8 mouse cellular contexts compared by ENCODE assay signal in the genomic region with DNA sequence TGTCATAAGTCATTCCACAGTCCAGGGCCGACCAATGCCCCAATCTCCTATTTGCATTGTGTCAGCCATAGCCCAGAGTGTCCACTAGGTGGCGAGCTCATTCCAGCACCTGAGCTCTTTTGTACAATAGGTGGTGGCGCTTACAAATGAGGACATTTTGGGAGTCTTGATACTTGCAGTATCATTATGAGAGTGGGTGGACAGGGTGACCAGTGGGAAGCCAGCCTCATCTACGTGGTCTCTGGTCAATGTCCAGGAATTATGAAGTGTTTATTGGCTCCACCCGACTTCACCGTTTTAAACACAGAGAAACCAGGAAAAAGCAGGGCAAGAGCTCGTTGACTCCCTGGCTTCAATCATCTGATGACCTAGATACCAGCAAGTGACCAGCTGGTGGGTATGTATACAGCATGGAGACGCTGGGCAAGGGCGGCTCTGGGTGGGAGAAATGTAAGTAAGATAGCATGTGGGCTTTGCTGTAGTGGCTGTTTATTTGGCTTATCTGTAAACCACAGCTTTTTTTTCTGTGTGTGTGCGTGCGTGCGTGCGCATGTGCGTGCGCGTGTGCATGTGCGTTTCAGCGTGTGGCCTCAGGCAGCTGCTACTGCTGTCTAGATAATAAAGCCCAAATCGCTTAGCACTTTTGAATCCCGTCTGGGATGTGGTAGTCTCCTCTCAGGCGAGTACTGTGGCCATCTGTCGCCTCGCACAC. TPM values are rescaled to one million over a fixed set of nuclear protein-coding genes. Genes with fewer than 3 reads are reported as not detected.
DNase-seq lines count a peak whose midpoint lies in the region; ATAC-seq and TF ChIP-seq lines count a peak whose summit lies in the region.

Gene Psg16, plus strand, starts transcription at position 137 of the 712 bp plus-strand sequence.

- peak within 1 kb of the TSS; percentile 89 for H3K27ac ChIP-seq in cerebellum, adult 2 months (ENCODE audit: insufficient read depth, low read length)
- H3K27ac ChIP-seq in forebrain, postnatal 0 days (ENCODE audit: low read depth, low read length), result no peak within 1 kb of the TSS
- no peak within 1 kb of the TSS for H3K27ac ChIP-seq in intestine, embryonic 16.5 days (ENCODE audit: low read length)
- H3K27ac ChIP-seq in midbrain, embryonic 16.5 days (ENCODE audit: low read length), result no peak within 1 kb of the TSS
- H3K27ac ChIP-seq in stomach, embryonic 15.5 days, result no peak within 1 kb of the TSS

- peak within 1 kb of the TSS; percentile 71 for H3K4me3 ChIP-seq in cerebellum, adult 2 months (replicated peaks; ENCODE audit: insufficient read depth, low read depth, low read length)
- peak within 1 kb of the TSS; percentile 9; the same call in 1 of the 2 replicates for H3K4me3 ChIP-seq in forebrain, postnatal 0 days (ENCODE audit: low read depth, low read length)
- no peak within 1 kb of the TSS for H3K4me3 ChIP-seq in intestine, embryonic 16.5 days (ENCODE audit: low read length)
- peak within 1 kb of the TSS; percentile 15 for H3K4me3 ChIP-seq in midbrain, embryonic 16.5 days (ENCODE audit: low read depth, low read length)
- no peak within 1 kb of the TSS for H3K4me3 ChIP-seq in stomach, embryonic 15.5 days (replicated peaks)

- H3K9me3 ChIP-seq in forebrain, postnatal 0 days (ENCODE audit: low read length), result no peaks in the 10 kb centered on the region
- H3K9me3 ChIP-seq in intestine, embryonic 16.5 days (ENCODE audit: control insufficient read depth, low read length), result no peaks in the 10 kb centered on the region
- H3K9me3 ChIP-seq in midbrain, embryonic 16.5 days (replicated peaks; ENCODE audit: control insufficient read depth, low read length, poor library complexity, severe bottlenecking), result no peaks in the 10 kb centered on the region
- no peaks in the 10 kb centered on the region for H3K9me3 ChIP-seq in stomach, embryonic 15.5 days

- H3K4me2 ChIP-seq in forebrain, postnatal 0 days (ENCODE audit: low read depth), result peak within 1 kb of the TSS; percentile 33
- no peak within 1 kb of the TSS for H3K4me2 ChIP-seq in intestine, embryonic 16.5 days (ENCODE audit: low read depth, low read length)
- H3K4me2 ChIP-seq in midbrain, embryonic 16.5 days (ENCODE audit: low read length), result peak within 1 kb of the TSS; percentile 35
- H3K4me2 ChIP-seq in stomach, embryonic 15.5 days, result peak within 1 kb of the TSS; percentile 39; the same call in 1 of the 2 replicates

- peak; percentile 88 for TF ChIP-seq CTCF in cerebellum, adult 2 months (IDR thresholded peaks at IDR 0.05; ENCODE audit: borderline replicate concordance, insufficient read depth, low read depth, low read length)
- TF ChIP-seq CTCF in forebrain, postnatal 0 days (IDR thresholded peaks at IDR 0.05; ENCODE audit: low read depth), result peak; percentile 93

- WGBS in cerebellum, adult 2 months, result 19% methylated on average over 23 of the region's 23 CpGs
- WGBS in forebrain, postnatal 0 days, result 64% methylated on average over 23 of the region's 23 CpGs
- WGBS in intestine, embryonic 16.5 days, result 63% methylated on average over 23 of the region's 23 CpGs
- 63% methylated on average over 23 of the region's 23 CpGs for WGBS in midbrain, embryonic 16.5 days
- WGBS in stomach, embryonic 15.5 days, result 55% methylated on average over 23 of the region's 23 CpGs

- H3K27me3 ChIP-seq in cerebellum, adult 2 months (ENCODE audit: control insufficient read depth, insufficient read depth, low read length), result no peaks in the 10 kb centered on the region
- H3K27me3 ChIP-seq in forebrain, postnatal 0 days (ENCODE audit: insufficient read depth, low read length), result no peaks in the 10 kb centered on the region
- no peaks in the 10 kb centered on the region for H3K27me3 ChIP-seq in intestine, embryonic 16.5 days (replicated peaks; ENCODE audit: control insufficient read depth, insufficient read depth, low read length)
- H3K27me3 ChIP-seq in midbrain, embryonic 16.5 days (ENCODE audit: control insufficient read depth, insufficient read depth, low read depth, low read length), result no peaks in the 10 kb centered on the region
- no peaks in the 10 kb centered on the region for H3K27me3 ChIP-seq in stomach, embryonic 15.5 days (replicated peaks)

- peak; percentile 91 for ATAC-seq in forebrain, postnatal 0 days
- ATAC-seq in intestine, embryonic 16.5 days, result peak; percentile 88
- peak; percentile 86 for ATAC-seq in midbrain, embryonic 16.5 days
- ATAC-seq in stomach, embryonic 15.5 days (ENCODE audit: insufficient read depth, low FRiP score, low read depth), result peak; percentile 88

- H3K9ac ChIP-seq in forebrain, postnatal 0 days, result no peak within 1 kb of the TSS
- no peak within 1 kb of the TSS for H3K9ac ChIP-seq in intestine, embryonic 16.5 days (ENCODE audit: low read depth, low read length)
- H3K9ac ChIP-seq in midbrain, embryonic 16.5 days (ENCODE audit: low read depth, low read length), result no peak within 1 kb of the TSS; the same call in 1 of the 2 replicates
- no peak within 1 kb of the TSS for H3K9ac ChIP-seq in stomach, embryonic 15.5 days

- peak; percentile 47 for DNase-seq in ovary, postnatal 36 days (ENCODE audit: low spot score)
- no peak for DNase-seq in ovary, postnatal 14 days (ENCODE audit: low spot score)
- DNase-seq in cerebellum, adult 2 months, result peak; percentile 91 to 92
- peak; percentile 77 for DNase-seq in forebrain, postnatal 0 days
- peak; percentile 83 for DNase-seq in liver

- no peaks in the 10 kb centered on the region for H3K36me3 ChIP-seq in forebrain, postnatal 0 days (ENCODE audit: insufficient read depth)
- H3K36me3 ChIP-seq in intestine, embryonic 16.5 days (ENCODE audit: control insufficient read depth, insufficient read depth, low read length), result no peaks in the 10 kb centered on the region
- 0 out of 2 replicates have a peak, but pooled peaks cover 2% of the 10 kb centered on the region for H3K36me3 ChIP-seq in midbrain, embryonic 16.5 days (ENCODE audit: control insufficient read depth, insufficient read depth, low read length)
- no peaks in the 10 kb centered on the region for H3K36me3 ChIP-seq in stomach, embryonic 15.5 days

- H3K4me1 ChIP-seq in cerebellum, adult 2 months (ENCODE audit: control insufficient read depth, insufficient read depth, low read length), result peaks cover 18% of the 10 kb centered on the region
- H3K4me1 ChIP-seq in forebrain, postnatal 0 days (ENCODE audit: insufficient read depth), result no peaks in the 10 kb centered on the region
- H3K4me1 ChIP-seq in intestine, embryonic 16.5 days (ENCODE audit: control insufficient read depth, insufficient read depth, low read length), result no peaks in the 10 kb centered on the region
- peaks cover 3% of the 10 kb centered on the region; the same call in 1 of the 2 replicates for H3K4me1 ChIP-seq in midbrain, embryonic 16.5 days (ENCODE audit: control insufficient read depth, insufficient read depth, low read length)
- H3K4me1 ChIP-seq in stomach, embryonic 15.5 days, result no peaks in the 10 kb centered on the region

- peak; percentile 23; the same call in 1 of the 2 replicates for TF ChIP-seq POLR2A in cerebellum, adult 2 months (IDR thresholded peaks at IDR 0.05; ENCODE audit: borderline replicate concordance, insufficient read depth, low read length)

RNA-seq across cellular contexts. Expression of gene Psg16, which starts in this region (rescaled TPM):
- 20.8 and 22.0 TPM in 2 replicates for polyA plus RNA-seq in cerebellum, adult 2 months (2012; rRNA removed)
- total RNA-seq in forebrain, postnatal 0 days (2014; rRNA removed), result 2.3 and 5.1 TPM in 2 replicates
- 3.3 and 5.7 TPM in 2 replicates for polyA plus RNA-seq in forebrain, postnatal 0 days (2015; fragmentation: Nextera tagmentation; extraction: Ambion mirVana)
- polyA plus RNA-seq in intestine, embryonic 16.5 days (2015; fragmentation: Nextera tagmentation; extraction: Ambion mirVana), result 0.48 and 0.73 TPM in 2 replicates
- 5.7 and 7.2 TPM in 2 replicates for polyA plus RNA-seq in midbrain, embryonic 16.5 days (2015; fragmentation: Nextera tagmentation; extraction: Ambion mirVana)
- polyA plus RNA-seq in stomach, embryonic 15.5 days (2015; fragmentation: Nextera tagmentation; extraction: Ambion mirVana), result 0.30 and 0.63 TPM in 2 replicates

Comparison
In these comparisons a context has a peak if more than half of its experiments do, and no peak if none do; other contexts are left out.
1. Peak in ATAC-seq in intestine, embryonic 16.5 days; RNA of the gene not detected or under 1 TPM.
2. Peak in ATAC-seq and H3K4me2 ChIP-seq in stomach, embryonic 15.5 days; RNA of the gene not detected or under 1 TPM.
3. H3K4me3 ChIP-seq: peak in cerebellum, adult 2 months (single experiment), forebrain, postnatal 0 days (single experiment) and midbrain, embryonic 16.5 days (single experiment); none in intestine, embryonic 16.5 days (single experiment) and stomach, embryonic 15.5 days (single experiment).
4. Peak in every context shown above with its lines, with median percentiles within 50 percentile points of each other: ATAC-seq.